Comparison of ENCODE assay signal across 8 mouse cellular contexts in the genomic region with DNA sequence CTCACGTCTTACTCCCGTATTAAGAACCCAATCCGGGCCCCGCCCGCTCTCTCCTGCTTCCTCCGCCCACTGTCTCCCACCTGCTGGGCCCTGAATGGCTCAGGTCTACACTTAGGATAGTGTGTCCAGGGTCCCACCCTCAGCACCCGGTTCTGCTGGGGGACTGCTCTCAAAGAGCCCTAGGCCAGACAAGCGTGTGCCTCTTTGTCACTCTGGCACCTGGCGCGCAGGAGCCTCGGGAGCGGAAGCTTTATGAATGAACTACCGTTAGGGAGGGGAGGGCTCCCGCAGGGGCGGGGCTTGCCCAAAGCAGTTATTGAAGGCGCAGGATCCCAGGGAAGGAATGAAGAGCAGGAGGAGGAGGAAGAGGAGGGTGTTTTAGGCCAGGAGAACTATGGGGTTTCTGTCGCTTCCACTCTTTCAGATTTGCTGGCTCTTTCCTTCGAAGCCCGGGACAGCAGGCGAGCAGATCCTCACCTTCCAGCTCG. TPM values are rescaled to one million over a fixed set of nuclear protein-coding genes. Genes with fewer than 3 reads are reported as not detected.
DNase-seq lines count a peak whose midpoint lies in the region; ATAC-seq and TF ChIP-seq lines count a peak whose summit lies in the region.

No protein-coding gene starts in this region.

- H3K9me3 ChIP-seq in hindbrain, embryonic 16.5 days (ENCODE audit: control insufficient read depth, low read length): no peaks in the 10 kb centered on the region

- no peaks in the 10 kb centered on the region for H3K27me3 ChIP-seq in hindbrain, embryonic 16.5 days (replicated peaks; ENCODE audit: control insufficient read depth, insufficient read depth, low read length)

- peaks cover 17% of the 10 kb centered on the region for H3K4me1 ChIP-seq in hindbrain, embryonic 16.5 days (ENCODE audit: control insufficient read depth, insufficient read depth, low read depth, low read length)

- peak overlapping the region; percentile 86 for H3K9ac ChIP-seq in hindbrain, embryonic 16.5 days (ENCODE audit: low read depth, low read length)

- peak overlapping the region; percentile 81 for H3K27ac ChIP-seq in hindbrain, embryonic 16.5 days (ENCODE audit: low read depth, low read length)
- H3K27ac ChIP-seq in left cerebral cortex, adult 2 months: peak overlapping the region; percentile 92

- H3K4me2 ChIP-seq in hindbrain, embryonic 16.5 days (ENCODE audit: low read length): peak overlapping the region; percentile 66

- TF ChIP-seq CTCF in left cerebral cortex, adult 2 months (IDR thresholded peaks at IDR 0.05): no peak

- DNase-seq in Muller cell, postnatal 12 days (ENCODE audit: inconsistent ontology term): peak; percentile 87
- peak; percentile 75 for DNase-seq in cerebellum, adult 18-20 months
- peak; percentile 53 to 62 for DNase-seq in left cerebral cortex, adult 2 months (ENCODE audit: extremely low spot score in 1 of 2, low spot score in 2 of 2)
- peak; percentile 68 for DNase-seq in right cerebral cortex, adult 2 months (ENCODE audit: low spot score in 2 of 2)
- DNase-seq in urinary bladder, postnatal 14 days (ENCODE audit: low spot score): peak; percentile 71

- WGBS in hindbrain, embryonic 16.5 days: 1% methylated on average over 21 of the region's 21 CpGs

- H3K36me3 ChIP-seq in hindbrain, embryonic 16.5 days (ENCODE audit: control insufficient read depth, insufficient read depth, low read length): peaks cover 13% of the 10 kb centered on the region; the same call in 1 of the 2 replicates

- H3K4me3 ChIP-seq in hindbrain, embryonic 16.5 days (ENCODE audit: low read length): peak overlapping the region; percentile 69
- peak overlapping the region; percentile 74 for H3K4me3 ChIP-seq in left cerebral cortex, adult 2 months

- ATAC-seq in frontal cortex, adult (ENCODE audit: low TSS enrichment): peak; percentile 60
- ATAC-seq in hindbrain, embryonic 16.5 days: peak; percentile 37
- peak; percentile 74 for ATAC-seq in megakaryocyte, adult 5-6 weeks (ENCODE audit: poor library complexity, severe bottlenecking)

- intact Hi-C loops in left cerebral cortex, adult 2 months (cut with DNase I): no loop called here

RNA-seq across cellular contexts. Expression of a gene that starts 21.2 kb away (rescaled TPM):
- polyA plus RNA-seq in hindbrain, embryonic 16.5 days (2015; fragmentation: Nextera tagmentation; extraction: Ambion mirVana): 11.4 and 15.5 TPM in 2 replicates
- 10 to 100 TPM in 1 of 2 experiments, 1 to 10 TPM in 1; 8.2 to 11.7 TPM for total RNA-seq in left cerebral cortex, adult 2 months (2021)
- 9.0 and 9.4 TPM in 2 replicates for total RNA-seq in megakaryocyte, adult 5-6 weeks (2015)
- 7.4 and 13.4 TPM in 2 replicates for total RNA-seq in megakaryocyte, adult 5-6 weeks (2017)

RNA-seq across cellular contexts. Expression of a gene that starts 33.1 kb away (rescaled TPM):
- polyA plus RNA-seq in hindbrain, embryonic 16.5 days (2015; fragmentation: Nextera tagmentation; extraction: Ambion mirVana): 11.3 and 11.7 TPM in 2 replicates
- 1 to 10 TPM; 3.3 to 4.8 TPM for total RNA-seq in left cerebral cortex, adult 2 months (2021)
- 0.40 and 1.2 TPM in 2 replicates for total RNA-seq in megakaryocyte, adult 5-6 weeks (2015)
- total RNA-seq in megakaryocyte, adult 5-6 weeks (2017): 0.59 and 0.77 TPM in 2 replicates

RNA-seq across cellular contexts. Expression of a gene that starts 36.0 kb away (rescaled TPM):
- polyA plus RNA-seq in hindbrain, embryonic 16.5 days (2015; fragmentation: Nextera tagmentation; extraction: Ambion mirVana): 0.07 and 0.10 TPM in 2 replicates
- total RNA-seq in left cerebral cortex, adult 2 months (2021): under 1 TPM; 0.72 to 0.88 TPM
- 23.8 and 32.5 TPM in 2 replicates for total RNA-seq in megakaryocyte, adult 5-6 weeks (2015)
- 41.2 and 43.0 TPM in 2 replicates for total RNA-seq in megakaryocyte, adult 5-6 weeks (2017)

RNA-seq across cellular contexts. Expression of a gene that starts 54.4 kb away (rescaled TPM):
- polyA plus RNA-seq in hindbrain, embryonic 16.5 days (2015; fragmentation: Nextera tagmentation; extraction: Ambion mirVana): 602 and 634 TPM in 2 replicates
- 100 to 1,000 TPM; 379 to 395 TPM for total RNA-seq in left cerebral cortex, adult 2 months (2021)
- 2.9 and 3.3 TPM in 2 replicates for total RNA-seq in megakaryocyte, adult 5-6 weeks (2015)
- total RNA-seq in megakaryocyte, adult 5-6 weeks (2017): 4.9 and 8.1 TPM in 2 replicates

RNA-seq across cellular contexts. Expression of a gene that starts 55.5 kb away (rescaled TPM):
- 18.9 and 20.0 TPM in 2 replicates for polyA plus RNA-seq in hindbrain, embryonic 16.5 days (2015; fragmentation: Nextera tagmentation; extraction: Ambion mirVana)
- 10 to 100 TPM; 27.3 to 27.4 TPM for total RNA-seq in left cerebral cortex, adult 2 months (2021)
- 1.9 and 2.3 TPM in 2 replicates for total RNA-seq in megakaryocyte, adult 5-6 weeks (2015)
- 1.8 and 2.0 TPM in 2 replicates for total RNA-seq in megakaryocyte, adult 5-6 weeks (2017)

Comparison
In these comparisons a context has a peak if more than half of its experiments do, and no peak if none do; other contexts are left out.
1. Peak in every context shown above with its lines: DNase-seq, ATAC-seq, H3K4me3 ChIP-seq and H3K27ac ChIP-seq.
2. RNA of a gene that starts 36.0 kb away (total RNA-seq): 23.8 to 43.0 TPM in megakaryocyte, adult 5-6 weeks; 0.72 to 0.88 TPM in left cerebral cortex, adult 2 months; every median in the first group is over 10 times any median in the second.